Mouse (Mus musculus): Measurements from ENCODE around the gene Rtkn. TPM values are rescaled to one million over a fixed set of nuclear protein-coding genes. Genes with fewer than 3 reads are reported as not detected.
A peak's percentile ranks its signal among the peaks of the same experiment; 100 is the strongest.

The Rtkn gene
- polyA plus RNA-seq, 1 experiment = 97.2 TPM

DNA sequence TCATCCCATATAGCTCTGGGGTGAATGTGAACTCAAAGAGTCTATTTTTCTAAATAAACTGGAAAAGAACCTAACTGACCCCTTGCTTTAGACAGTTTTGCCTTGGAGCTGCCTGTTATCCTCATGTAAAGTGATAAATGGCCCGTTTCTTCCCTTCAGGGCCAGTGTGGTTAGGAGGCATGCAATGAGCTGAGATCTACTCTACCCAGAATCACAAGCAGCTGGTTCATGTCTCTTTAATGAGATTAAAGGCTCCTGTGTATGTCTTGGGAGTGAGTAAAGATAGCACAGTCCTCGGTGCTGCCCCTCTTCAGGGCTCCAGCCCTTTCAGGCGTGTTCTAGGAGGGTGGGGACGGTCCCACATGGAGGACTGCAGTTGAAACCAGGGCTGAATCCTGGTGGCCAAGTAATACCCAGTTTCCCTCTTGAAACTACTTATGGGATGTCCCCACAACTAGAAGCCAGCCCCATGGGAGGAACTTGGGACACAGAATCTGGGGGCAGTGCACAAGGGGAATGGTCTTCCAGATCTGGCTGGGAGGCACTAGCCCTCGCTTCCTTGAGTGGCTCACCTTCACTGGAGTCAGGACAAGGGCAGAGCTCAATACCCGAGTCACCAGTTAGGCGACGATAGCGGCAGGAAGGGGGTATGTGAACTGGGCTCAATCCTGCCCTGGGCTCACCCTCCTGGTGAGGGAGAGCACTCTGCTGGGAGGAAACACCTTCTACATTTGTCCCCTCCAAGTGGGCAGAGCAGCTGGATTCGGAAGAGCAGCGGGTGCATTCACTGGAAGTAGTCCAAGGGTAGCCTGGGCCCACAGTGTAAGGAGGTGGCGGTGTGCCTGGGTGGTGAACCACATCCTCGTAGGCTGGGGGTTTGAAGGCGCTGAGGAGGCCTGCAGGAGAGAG, 16.2 kb upstream of the Rtkn start:
- DNase-seq = no peak
- Histone ChIP-seq H3K4me3 (replicated peaks; ENCODE audit: insufficient read depth, low read depth, low read length) (no peak overlapping the region), H3K27me3 (ENCODE audit: control insufficient read depth, insufficient read depth, low read length) (no peaks in the 10 kb centered on the region), H3K4me1 (ENCODE audit: control insufficient read depth, insufficient read depth, low read length) (peaks cover 15% of the 10 kb centered on the region), H3K27ac (ENCODE audit: insufficient read depth, low read length) (no peak overlapping the region)
- TF ChIP-seq POLR2A (IDR thresholded peaks at IDR 0.05; ENCODE audit: borderline replicate concordance, insufficient read depth, low read length) = no peak
- TF ChIP-seq CTCF (IDR thresholded peaks at IDR 0.05; ENCODE audit: borderline replicate concordance, insufficient read depth, low read depth, low read length) = no peak
- 52% methylated on average over 14 of the region's 14 CpGs for WGBS

DNA sequence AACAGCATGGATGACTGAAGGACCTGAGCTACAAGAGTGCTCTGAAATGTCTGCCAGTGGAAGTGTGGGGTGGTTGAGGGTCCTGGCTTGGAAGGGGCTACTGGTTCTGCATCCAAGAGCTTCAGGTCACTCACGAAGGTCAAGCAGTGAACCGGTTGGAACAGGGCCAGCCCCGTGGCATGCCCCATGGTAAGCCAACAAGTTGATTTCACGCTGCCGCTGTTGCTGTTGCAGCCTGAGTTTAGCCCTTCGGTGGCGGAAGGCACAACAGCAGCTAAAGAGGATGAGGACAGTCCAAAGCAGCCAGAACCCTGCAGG, 15.6 kb upstream of the Rtkn start:
- no peak overlapping the region for H3K27ac ChIP-seq (ENCODE audit: insufficient read depth, low read length)
- 17% methylated on average over 7 of the region's 7 CpGs for WGBS
- TF ChIP-seq CTCF (IDR thresholded peaks at IDR 0.05; ENCODE audit: borderline replicate concordance, insufficient read depth, low read depth, low read length) (no peak), POLR2A (IDR thresholded peaks at IDR 0.05; ENCODE audit: borderline replicate concordance, insufficient read depth, low read length) (no peak)
- peaks cover 15% of the 10 kb centered on the region for H3K4me1 ChIP-seq (ENCODE audit: control insufficient read depth, insufficient read depth, low read length)
- H3K4me3 ChIP-seq (replicated peaks; ENCODE audit: insufficient read depth, low read depth, low read length) = no peak overlapping the region
- no peaks in the 10 kb centered on the region for H3K27me3 ChIP-seq (ENCODE audit: control insufficient read depth, insufficient read depth, low read length)
- DNase-seq = peak in 1 of 2 experiments; percentile 41

DNA sequence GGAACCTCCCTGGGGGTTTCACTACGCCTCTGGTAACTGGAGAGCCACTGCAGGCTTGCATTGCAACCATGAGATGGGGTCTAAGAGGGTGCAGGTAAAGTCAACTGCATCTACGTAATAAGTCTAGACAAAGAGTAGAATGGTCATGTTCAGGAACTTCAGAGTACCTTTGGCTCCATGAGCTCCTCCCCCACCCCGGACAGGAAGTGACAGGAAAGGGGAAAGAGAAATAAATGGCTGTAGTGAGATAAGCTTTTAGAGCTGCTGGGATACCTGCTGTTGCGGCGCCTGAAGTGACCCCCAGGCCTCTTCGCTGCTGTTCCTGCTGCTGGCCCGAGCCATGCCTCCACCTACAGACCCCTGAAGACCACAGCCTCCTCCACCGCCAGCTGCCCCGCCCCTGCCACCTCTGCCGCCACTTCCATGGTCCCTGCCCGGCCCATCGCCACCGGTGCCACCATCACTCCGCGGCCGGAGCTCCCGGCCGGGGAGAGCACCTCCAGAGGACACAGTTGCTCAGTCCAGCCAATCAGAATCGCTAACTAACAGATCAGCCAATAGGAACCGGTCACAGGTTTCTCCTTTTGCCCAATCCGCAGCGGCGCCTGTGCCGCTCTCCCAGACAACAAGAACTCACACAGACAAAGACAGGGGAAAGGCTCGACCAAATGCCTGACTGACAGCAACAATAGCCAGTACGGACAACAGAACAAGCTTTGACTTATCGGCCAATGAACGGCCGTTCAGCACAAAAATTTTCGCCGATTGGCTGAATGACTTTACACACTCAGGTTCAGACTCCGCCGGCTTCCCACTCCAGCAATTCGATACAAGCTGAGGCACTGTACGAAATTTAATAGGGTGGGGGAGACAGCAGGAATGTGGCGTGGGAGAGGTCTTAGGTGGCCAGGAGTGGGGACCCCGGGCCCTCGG, 14.1 kb upstream of the Rtkn start, which contains the start of gene Wbp1:
TSS of gene Wbp1 (minus strand) at position 630 of the 933 bp plus-strand sequence.
- peaks cover 11% of the 10 kb centered on the region for H3K4me1 ChIP-seq (ENCODE audit: control insufficient read depth, insufficient read depth, low read length)
- H3K4me3 ChIP-seq (replicated peaks; ENCODE audit: insufficient read depth, low read depth, low read length) = peak within 1 kb of the TSS; percentile 81
- peak; percentile 92 to 99 for DNase-seq
- under 1% methylated on average over 38 of the region's 38 CpGs for WGBS
- peak within 1 kb of the TSS; percentile 59 for H3K27ac ChIP-seq (ENCODE audit: insufficient read depth, low read length)
- H3K27me3 ChIP-seq (ENCODE audit: control insufficient read depth, insufficient read depth, low read length) = no peaks in the 10 kb centered on the region
- peak; percentile 70 for TF ChIP-seq POLR2A (IDR thresholded peaks at IDR 0.05; ENCODE audit: borderline replicate concordance, insufficient read depth, low read length)
- no peak for TF ChIP-seq CTCF (IDR thresholded peaks at IDR 0.05; ENCODE audit: borderline replicate concordance, insufficient read depth, low read depth, low read length)

DNA sequence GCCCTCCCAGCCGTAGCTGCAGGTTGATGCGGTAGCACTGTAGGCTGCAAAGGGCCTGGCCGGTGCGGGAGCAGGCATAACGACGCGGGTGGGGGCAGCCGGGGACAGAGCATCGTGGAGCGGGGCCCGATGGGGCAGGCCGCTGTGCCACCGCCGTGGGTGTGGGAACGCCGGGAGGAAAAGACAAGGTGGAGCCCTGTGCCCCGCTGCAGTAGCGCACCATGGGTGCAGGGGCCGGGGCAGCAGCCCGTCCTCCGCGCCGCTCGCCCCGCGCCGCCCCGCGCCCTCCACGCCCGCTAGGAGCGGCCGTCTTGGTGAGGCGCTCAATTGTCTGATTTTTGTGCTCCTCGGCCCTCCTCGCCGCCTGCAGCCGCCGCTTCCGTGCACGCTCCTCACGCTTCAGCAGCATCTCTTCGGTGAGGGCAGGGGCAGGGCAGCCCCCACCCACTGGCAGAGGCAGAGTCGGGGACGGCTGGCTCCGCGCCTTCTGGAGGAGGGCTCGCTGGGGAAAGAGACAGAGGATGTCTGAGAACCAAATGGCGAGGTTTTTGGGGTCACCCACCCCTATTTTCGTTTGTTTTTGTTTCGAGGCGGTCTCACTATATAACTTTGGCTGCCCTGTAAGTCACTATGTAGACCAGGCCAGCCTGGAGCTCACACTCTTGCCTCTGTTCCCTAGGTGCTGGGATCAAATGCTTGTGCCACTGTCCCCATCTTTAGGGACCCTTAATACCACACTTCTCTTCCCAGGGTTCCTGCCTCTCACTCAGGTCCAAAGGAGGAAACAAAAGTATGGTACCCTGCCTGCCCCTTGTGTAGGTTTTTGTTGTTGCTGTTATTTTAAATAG, 13.2 kb upstream of the Rtkn start:
- TF ChIP-seq POLR2A (IDR thresholded peaks at IDR 0.05; ENCODE audit: borderline replicate concordance, insufficient read depth, low read length) = no peak
- TF ChIP-seq CTCF (IDR thresholded peaks at IDR 0.05; ENCODE audit: borderline replicate concordance, insufficient read depth, low read depth, low read length) = no peak
- Histone ChIP-seq H3K27ac (ENCODE audit: insufficient read depth, low read length) (peak overlapping the region; percentile 50), H3K27me3 (ENCODE audit: control insufficient read depth, insufficient read depth, low read length) (no peaks in the 10 kb centered on the region), H3K4me3 (replicated peaks; ENCODE audit: insufficient read depth, low read depth, low read length) (peak overlapping the region; percentile 63), H3K4me1 (ENCODE audit: control insufficient read depth, insufficient read depth, low read length) (peaks cover 5% of the 10 kb centered on the region)
- WGBS = under 1% methylated on average over 50 of the region's 52 CpGs
- peak in 1 of 2 experiments; percentile 31 for DNase-seq

DNA sequence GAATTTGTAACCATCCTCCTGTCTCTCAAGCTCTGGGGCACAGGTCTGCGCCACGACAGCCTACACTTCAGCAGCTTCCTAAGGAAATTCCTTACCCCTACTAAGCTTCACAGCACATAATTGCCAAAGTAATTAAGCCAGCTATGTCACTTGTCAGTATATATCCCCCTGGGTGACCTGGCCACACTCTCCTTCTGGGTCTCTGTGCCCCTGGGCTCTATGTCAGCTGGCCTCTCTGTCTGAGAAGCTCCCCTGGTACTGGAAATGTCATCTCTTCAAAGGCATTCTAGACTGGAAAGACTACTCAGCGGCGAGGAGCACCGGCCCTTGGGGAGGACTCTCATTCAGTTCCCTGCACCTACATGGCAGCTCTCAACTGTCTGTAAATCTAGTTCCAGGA, 12.3 kb upstream of the Rtkn start:
- Histone ChIP-seq H3K27ac (ENCODE audit: insufficient read depth, low read length) (no peak overlapping the region), H3K4me1 (ENCODE audit: control insufficient read depth, insufficient read depth, low read length) (peaks cover 5% of the 10 kb centered on the region), H3K4me3 (replicated peaks; ENCODE audit: insufficient read depth, low read depth, low read length) (no peak overlapping the region), H3K27me3 (ENCODE audit: control insufficient read depth, insufficient read depth, low read length) (no peaks in the 10 kb centered on the region)
- TF ChIP-seq POLR2A (IDR thresholded peaks at IDR 0.05; ENCODE audit: borderline replicate concordance, insufficient read depth, low read length) (no peak), CTCF (IDR thresholded peaks at IDR 0.05; ENCODE audit: borderline replicate concordance, insufficient read depth, low read depth, low read length) (no peak)
- 64% methylated on average over 5 of the region's 5 CpGs for WGBS
- no peak for DNase-seq

DNA sequence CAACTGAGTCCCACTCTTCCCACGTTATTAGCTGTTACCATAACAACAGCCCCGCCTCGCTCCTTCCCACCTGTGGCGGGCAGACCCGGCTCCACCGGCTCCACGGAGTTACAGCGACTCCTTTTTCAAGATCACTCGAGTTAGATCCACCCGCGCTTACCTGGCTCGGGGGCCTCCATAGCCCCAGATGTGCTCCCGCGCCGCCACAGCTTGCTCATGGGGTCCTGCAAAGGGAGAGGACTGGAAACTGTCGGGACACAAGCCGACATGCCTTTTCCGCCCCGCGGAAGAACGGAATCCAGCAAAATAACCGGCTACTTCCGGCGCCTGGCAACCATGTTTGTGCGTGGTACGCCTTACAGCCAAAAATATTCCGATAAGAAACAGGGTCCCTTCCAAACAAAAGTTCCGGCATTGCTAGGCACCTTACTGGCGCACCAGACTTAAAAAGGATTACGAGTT, 10.4 kb upstream of the Rtkn start:
- H3K27me3 ChIP-seq (ENCODE audit: control insufficient read depth, insufficient read depth, low read length) = no peaks in the 10 kb centered on the region
- peaks cover 4% of the 10 kb centered on the region for H3K4me1 ChIP-seq (ENCODE audit: control insufficient read depth, insufficient read depth, low read length)
- H3K27ac ChIP-seq (ENCODE audit: insufficient read depth, low read length) = no peak overlapping the region
- DNase-seq = peak; percentile 88 to 90
- under 1% methylated on average over 30 of the region's 30 CpGs for WGBS
- TF ChIP-seq POLR2A (IDR thresholded peaks at IDR 0.05; ENCODE audit: borderline replicate concordance, insufficient read depth, low read length) (peak; percentile 51; the same call in 1 of the 2 replicates), CTCF (IDR thresholded peaks at IDR 0.05; ENCODE audit: borderline replicate concordance, insufficient read depth, low read depth, low read length) (no peak)
- H3K4me3 ChIP-seq (replicated peaks; ENCODE audit: insufficient read depth, low read depth, low read length) = peak overlapping the region; percentile 95

DNA sequence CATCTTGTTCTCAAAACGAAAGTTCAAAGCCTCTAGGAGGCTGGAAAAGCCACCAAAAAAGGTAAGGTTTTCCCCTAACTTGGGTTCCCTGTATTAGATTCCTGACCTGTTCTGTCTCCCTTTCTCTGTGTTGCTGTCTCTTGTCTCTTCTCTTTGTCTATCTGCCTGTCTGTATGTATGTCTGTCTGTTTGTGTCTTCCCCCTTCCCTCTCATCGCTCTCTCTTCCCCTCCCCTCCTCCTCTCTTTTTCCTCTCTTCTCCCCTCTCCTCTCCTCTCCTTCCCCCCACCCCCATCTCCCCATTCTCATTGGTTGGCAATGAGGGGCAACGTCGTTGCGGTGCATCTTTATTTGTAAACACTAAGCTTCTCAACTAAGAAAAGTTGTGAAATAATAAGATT, 9.9 kb upstream of the Rtkn start, which contains the start of gene Ino80b:
TSS of gene Ino80b (minus strand) at position 101 of the 400 bp plus-strand sequence.
- Histone ChIP-seq H3K4me1 (ENCODE audit: control insufficient read depth, insufficient read depth, low read length) (no peaks in the 10 kb centered on the region; the same call in 1 of the 2 replicates), H3K27me3 (ENCODE audit: control insufficient read depth, insufficient read depth, low read length) (no peaks in the 10 kb centered on the region), H3K4me3 (replicated peaks; ENCODE audit: insufficient read depth, low read depth, low read length) (peak within 1 kb of the TSS; percentile 95), H3K27ac (ENCODE audit: insufficient read depth, low read length) (no peak within 1 kb of the TSS)
- WGBS = 26% methylated on average over 5 of the region's 5 CpGs
- no peak for TF ChIP-seq CTCF (IDR thresholded peaks at IDR 0.05; ENCODE audit: borderline replicate concordance, insufficient read depth, low read depth, low read length)
- TF ChIP-seq POLR2A (IDR thresholded peaks at IDR 0.05; ENCODE audit: borderline replicate concordance, insufficient read depth, low read length) = no peak
- DNase-seq = no peak

All from cerebellum, adult 2 months (tissue).